Mouse (Mus musculus): ENCODE measurements around the gene Evc.
A peak's percentile ranks its signal among the peaks of the same experiment; 100 is the strongest.

Gene Evc

DNA sequence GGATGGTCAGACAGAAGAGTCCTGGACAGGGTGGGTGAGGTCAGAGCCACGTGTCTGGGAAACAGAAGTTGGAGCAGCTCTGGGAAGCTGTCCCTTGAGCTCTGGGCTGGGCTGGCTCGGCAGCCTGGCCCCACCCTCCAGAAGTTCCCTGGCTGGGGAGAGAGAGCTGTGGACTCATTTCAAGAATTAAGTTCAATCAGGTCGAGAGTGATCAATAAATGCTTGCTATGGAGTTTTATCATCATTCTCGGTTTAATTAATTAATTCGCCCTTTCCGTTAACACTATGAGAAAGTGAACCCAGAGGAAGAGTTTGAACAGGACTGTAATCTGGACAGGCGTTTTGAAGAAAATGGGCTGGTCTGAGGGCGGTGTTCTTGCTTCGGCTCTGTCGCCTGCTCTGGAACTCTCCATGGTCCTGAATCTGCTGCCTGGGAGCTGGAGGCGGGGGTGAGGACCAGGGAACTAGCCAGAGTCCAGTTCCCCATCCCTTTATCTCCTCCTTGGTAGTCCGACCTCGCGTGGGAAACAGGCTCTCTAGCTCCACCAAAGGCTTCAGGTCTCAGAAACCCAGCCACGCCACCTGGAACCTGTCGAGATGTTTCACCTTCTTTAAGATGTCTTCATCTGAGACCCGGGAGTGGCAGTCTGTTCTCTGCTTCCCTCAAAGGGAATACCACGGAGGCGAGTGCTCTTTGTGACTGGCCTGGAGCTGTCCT lies 93.4 kb downstream of the Evc start:
- DNase-seq (ENCODE audit: inconsistent age in 2 of 2, low spot score in 1 of 2) = peak; percentile 57 to 87

DNA sequence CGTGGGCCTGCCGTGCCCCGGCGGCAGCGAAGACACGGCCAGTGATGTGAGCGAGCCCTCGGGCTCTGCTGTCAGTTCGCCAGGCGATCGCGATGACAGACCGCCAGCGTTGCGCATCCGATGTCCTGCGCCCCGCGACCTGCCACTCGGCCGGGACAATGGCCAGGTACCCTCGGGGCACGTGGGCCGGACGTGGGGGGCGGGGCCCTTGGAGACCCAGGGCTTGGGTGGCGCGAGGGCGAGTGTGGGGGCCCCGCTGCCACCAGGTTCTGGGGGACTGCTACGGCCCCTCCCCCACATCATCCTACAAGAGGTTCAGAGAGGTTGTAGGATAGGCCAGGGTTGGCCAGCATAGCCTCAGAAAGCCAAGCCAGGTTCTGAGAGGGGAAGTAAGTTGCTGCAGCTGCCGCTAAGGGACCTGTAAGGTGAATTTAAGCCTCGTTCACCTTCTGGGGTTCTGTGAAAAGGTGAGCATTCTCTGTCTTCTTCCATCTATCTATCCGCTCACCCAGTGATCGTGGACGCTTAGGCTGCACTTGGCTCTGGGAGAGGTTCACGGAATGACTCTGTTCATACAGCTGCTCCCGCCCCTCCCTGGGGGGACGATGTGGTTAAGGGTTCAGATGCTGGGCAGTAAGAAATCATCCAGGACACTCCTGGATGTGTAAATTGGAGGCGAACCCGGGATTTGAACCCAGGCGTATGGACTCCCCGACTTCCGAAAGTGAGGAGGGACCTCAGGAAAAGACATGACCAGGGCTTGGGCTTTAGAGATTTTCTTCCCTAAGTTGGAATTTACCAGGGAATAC lies 94.1 kb downstream of the Evc start:
- peak; percentile 10 to 30 for DNase-seq (ENCODE audit: inconsistent age in 2 of 2, low spot score in 1 of 2)

DNA sequence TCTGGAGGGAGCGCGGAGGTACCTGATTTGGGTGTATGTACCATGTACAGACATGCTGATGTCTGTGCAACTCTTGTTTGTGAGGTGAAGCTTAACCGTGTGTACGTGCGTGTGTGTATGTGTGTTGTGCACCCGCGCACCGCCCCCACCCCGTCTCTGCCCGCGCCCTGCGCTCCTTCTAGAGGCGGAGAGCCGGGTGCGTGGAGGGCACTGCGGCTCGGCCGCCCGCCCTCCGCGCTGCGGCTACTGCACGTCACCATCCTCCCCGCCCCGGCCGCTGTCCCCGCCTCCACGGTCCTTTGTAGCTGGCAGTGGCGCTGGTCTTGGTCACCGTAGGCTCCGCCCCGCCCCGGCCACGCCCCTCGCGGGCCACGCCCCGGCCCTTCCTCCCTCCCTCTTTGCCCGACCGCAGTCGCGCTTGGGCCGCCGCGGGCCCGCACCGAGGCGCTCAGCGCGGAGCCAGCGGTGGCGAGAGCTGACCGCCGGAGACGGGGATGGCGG lies 95.0 kb downstream of the Evc start, which contains the start of gene Crmp1:
TSS of gene Crmp1 (plus strand) at position 290 of the 501 bp plus-strand sequence.
- peak; percentile 63 to 72 for DNase-seq (ENCODE audit: inconsistent age in 2 of 2, low spot score in 1 of 2)

- DNase-seq (ENCODE audit: inconsistent age in 2 of 2, low spot score in 1 of 2) = no peak
These were observed 95.5 kb downstream of the Evc start for GRCm38 (mm10) chr5:37241224-37241623.

GRCm38 (mm10) chr5:37240550-37240949 lies 96.1 kb downstream of the Evc start:
- peak; percentile 17 to 69 for DNase-seq (ENCODE audit: inconsistent age in 2 of 2, low spot score in 1 of 2)

Data from adrenal gland, adult (tissue).